Mouse (Mus musculus): ENCODE data around the gene Ccdc167. TPM values are rescaled to one million over a fixed set of nuclear protein-coding genes. Genes with fewer than 3 reads are reported as not detected.

Gene Ccdc167
- polyA plus RNA-seq, 1 experiment from 2014 or later: 9.6 TPM

DNA sequence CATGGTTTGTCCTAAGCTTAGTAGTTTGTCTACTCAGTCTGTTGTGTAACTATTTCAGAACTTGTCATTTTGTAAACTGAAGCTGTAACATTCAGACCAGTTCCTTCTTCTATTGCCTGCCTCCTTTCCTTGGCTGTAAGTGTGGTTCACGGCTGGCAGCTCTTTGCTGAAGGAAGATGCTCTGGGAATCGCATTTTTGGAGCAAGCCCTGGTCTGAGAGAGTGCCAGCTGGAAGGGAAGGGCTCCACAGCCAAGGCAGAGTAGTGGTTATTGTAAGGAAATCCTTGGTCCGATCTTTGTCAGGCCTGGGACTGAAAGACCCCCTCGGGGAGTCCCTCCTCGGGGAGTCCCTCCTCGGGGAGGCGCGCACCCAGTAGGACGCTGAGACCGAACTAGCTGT, 28.2 kb downstream of the Ccdc167 start:
- ChIA-PET CTCF (no interaction called here), POLR2A (interaction anchor here (1.5 kb wide), 1 partner anchor 9 kb away, joined by 5 read pairs; no protein-coding TSS in a partner anchor)
- no peaks in the 10 kb centered on the region for H3K27me3 ChIP-seq
- ATAC-seq: no peak
- in situ Hi-C loops (cut with MboI; ENCODE audit: low pct_unique_long_range_greater_than_20kb): no loop called here
- DNase-seq (ENCODE audit: low read depth, low spot score): no peak
- no peak for TF ChIP-seq CTCF (IDR thresholded peaks at IDR 0.05)

GRCm38 (mm10) chr17:29687373-29687772, 29.5 kb downstream of the Ccdc167 start:
- POLR2A ChIA-PET: interaction anchor here (1.0 kb wide), 1 partner anchor 15 kb away, joined by 3 read pairs; no protein-coding TSS in a partner anchor
- TF ChIP-seq CTCF (IDR thresholded peaks at IDR 0.05): no peak
- ATAC-seq: no peak
- CTCF ChIA-PET: interaction anchor here (0.6 to 0.8 kb wide), 2 partner anchors 9 to 16 kb away, joined by 3 read pairs; no protein-coding TSS in a partner anchor
- no peak for DNase-seq (ENCODE audit: low read depth, low spot score)
- H3K27me3 ChIP-seq: no peaks in the 10 kb centered on the region
- in situ Hi-C loops (cut with MboI; ENCODE audit: low pct_unique_long_range_greater_than_20kb): no loop called here

GRCm38 (mm10) chr17:29686771-29687170, 30.1 kb downstream of the Ccdc167 start:
- in situ Hi-C loops (cut with MboI; ENCODE audit: low pct_unique_long_range_greater_than_20kb): no loop called here
- POLR2A ChIA-PET: interaction anchor here (1.0 kb wide), 1 partner anchor 15 kb away, joined by 3 read pairs; no protein-coding TSS in a partner anchor

GRCm38 (mm10) chr17:29684275-29684674, 32.6 kb downstream of the Ccdc167 start:
- POLR2A ChIA-PET: no interaction called here
- CTCF ChIA-PET: no interaction called here
- no peaks in the 10 kb centered on the region for H3K27me3 ChIP-seq
- TF ChIP-seq CTCF (IDR thresholded peaks at IDR 0.05): no peak
- in situ Hi-C loops (cut with MboI; ENCODE audit: low pct_unique_long_range_greater_than_20kb): no loop called here
- DNase-seq (ENCODE audit: low read depth, low spot score): no peak
- no peak for ATAC-seq

More at GRCm38 (mm10) chr17:29686771-29687170, 30.1 kb downstream of the Ccdc167 start:
- TF ChIP-seq CTCF (IDR thresholded peaks at IDR 0.05): no peak
- ATAC-seq: no peak
- H3K27me3 ChIP-seq: no peaks in the 10 kb centered on the region
- DNase-seq (ENCODE audit: low read depth, low spot score): no peak
- CTCF ChIA-PET: interaction anchor here (0.6 to 0.9 kb wide), 3 partner anchors 9 to 30 kb away, joined by 3 read pairs; partner anchors contain the start of gene Ccdc167

DNA sequence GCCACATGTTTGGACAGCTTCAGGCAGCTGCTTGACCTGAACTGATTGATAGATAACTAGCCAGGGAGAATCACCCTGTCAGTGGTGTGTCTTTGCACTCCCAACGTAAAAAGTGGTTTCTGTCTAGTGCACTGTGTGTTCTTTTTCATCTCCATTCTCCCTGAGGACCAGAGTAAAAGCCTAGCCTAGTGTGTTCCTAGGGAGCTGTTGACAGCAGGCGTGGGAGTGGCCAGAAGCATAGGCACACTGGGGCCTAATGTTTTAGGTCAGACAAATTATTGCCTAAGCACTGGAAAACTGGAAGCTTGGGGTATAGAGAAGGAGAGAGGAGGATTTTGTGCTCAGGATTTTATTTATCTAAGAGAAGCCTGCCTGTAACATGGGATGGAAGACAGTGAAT, 33.7 kb downstream of the Ccdc167 start:
- no peak for DNase-seq (ENCODE audit: low read depth, low spot score)
- H3K27me3 ChIP-seq: no peaks in the 10 kb centered on the region
- TF ChIP-seq CTCF (IDR thresholded peaks at IDR 0.05): no peak
- ATAC-seq: no peak
- ChIA-PET POLR2A (interaction anchor here (0.7 kb wide), 1 partner anchor 203 kb away, joined by 3 read pairs; no protein-coding TSS in a partner anchor), CTCF (interaction anchor here (1.3 kb wide), 1 partner anchor 21 kb away, joined by 4 read pairs; no protein-coding TSS in a partner anchor)
- in situ Hi-C loops (cut with MboI; ENCODE audit: low pct_unique_long_range_greater_than_20kb): no loop called here

DNA sequence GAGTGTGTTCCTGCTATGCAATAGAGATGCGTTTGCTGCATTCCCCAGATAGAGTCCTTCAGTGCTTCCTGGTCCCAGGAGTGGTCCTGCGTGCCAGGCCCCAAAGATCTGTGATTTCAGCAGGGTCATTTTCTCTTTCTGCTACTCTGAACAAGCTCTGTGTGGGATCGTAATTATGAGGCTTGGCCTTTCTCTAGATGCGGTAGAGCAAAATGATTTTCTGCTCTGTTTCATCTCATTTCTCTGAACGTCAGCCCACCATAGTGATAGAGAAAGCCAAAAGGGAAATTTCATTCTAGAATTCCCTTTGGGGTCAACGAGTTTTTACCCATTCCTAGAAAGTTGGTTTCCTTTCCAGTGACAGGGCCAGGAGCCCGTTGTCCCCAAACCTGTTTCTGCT, 34.6 kb downstream of the Ccdc167 start:
- TF ChIP-seq CTCF (IDR thresholded peaks at IDR 0.05): no peak
- DNase-seq (ENCODE audit: low read depth, low spot score): no peak
- in situ Hi-C loops (cut with MboI; ENCODE audit: low pct_unique_long_range_greater_than_20kb): no loop called here
- CTCF ChIA-PET: interaction anchor here (1.3 kb wide), 1 partner anchor 22 kb away, joined by 4 read pairs; no protein-coding TSS in a partner anchor
- no peaks in the 10 kb centered on the region for H3K27me3 ChIP-seq
- POLR2A ChIA-PET: interaction anchor here (0.5 kb wide), 1 partner anchor 145 kb away, joined by 3 read pairs; no protein-coding TSS in a partner anchor
- no peak for ATAC-seq

DNA sequence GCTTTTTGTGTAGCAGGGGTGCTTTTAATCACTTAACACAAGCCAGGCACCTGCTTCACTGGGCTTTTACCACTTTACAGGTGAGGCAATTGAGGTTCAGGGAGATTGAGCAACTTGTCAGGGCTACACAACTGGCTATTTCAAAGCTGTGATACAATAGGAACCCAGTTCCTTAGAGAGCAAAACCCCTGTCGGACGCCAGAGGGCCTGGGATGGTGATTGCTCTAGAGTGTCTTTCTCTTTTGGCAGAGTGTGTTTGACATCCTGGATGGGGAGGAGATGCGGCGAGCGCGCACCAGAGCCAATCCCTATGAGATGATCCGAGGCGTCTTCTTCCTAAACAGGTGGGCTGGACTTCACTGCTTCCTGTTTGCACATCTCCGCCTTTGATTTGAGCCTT, 35.2 kb downstream of the Ccdc167 start:
- no peak for DNase-seq (ENCODE audit: low read depth, low spot score)
- in situ Hi-C loops (cut with MboI; ENCODE audit: low pct_unique_long_range_greater_than_20kb): no loop called here
- ChIA-PET POLR2A (interaction anchor here (0.5 kb wide), 1 partner anchor 145 kb away, joined by 3 read pairs; no protein-coding TSS in a partner anchor), CTCF (no interaction called here)
- TF ChIP-seq CTCF (IDR thresholded peaks at IDR 0.05): no peak
- ATAC-seq: no peak
- H3K27me3 ChIP-seq: no peaks in the 10 kb centered on the region

GRCm38 (mm10) chr17:29680921-29681320, 35.9 kb downstream of the Ccdc167 start:
- no peaks in the 10 kb centered on the region for H3K27me3 ChIP-seq
- CTCF ChIA-PET: no interaction called here
- ATAC-seq (no peak), DNase-seq (ENCODE audit: low read depth, low spot score) (no peak)
- POLR2A ChIA-PET: interaction anchor here (1.9 kb wide), 1 partner anchor 8 kb away, joined by 5 read pairs; no protein-coding TSS in a partner anchor
- in situ Hi-C loops (cut with MboI; ENCODE audit: low pct_unique_long_range_greater_than_20kb): no loop called here
- no peak for TF ChIP-seq CTCF (IDR thresholded peaks at IDR 0.05)

- in situ Hi-C loops (cut with MboI; ENCODE audit: low pct_unique_long_range_greater_than_20kb): no loop called here
- DNase-seq (ENCODE audit: low read depth, low spot score) (no peak), ATAC-seq (no peak)
- no peaks in the 10 kb centered on the region for H3K27me3 ChIP-seq
- TF ChIP-seq CTCF (IDR thresholded peaks at IDR 0.05): no peak
- CTCF ChIA-PET: no interaction called here
- POLR2A ChIA-PET: interaction anchor here (1.9 kb wide), 1 partner anchor 9 kb away, joined by 5 read pairs; no protein-coding TSS in a partner anchor
Measured at GRCm38 (mm10) chr17:29680174-29680573, 36.7 kb downstream of the Ccdc167 start.

GRCm38 (mm10) chr17:29679038-29679767, 37.6 kb downstream of the Ccdc167 start:
- DNase-seq (ENCODE audit: low read depth, low spot score): no peak

GRCm38 (mm10) chr17:29678526-29678925, 38.3 kb downstream of the Ccdc167 start:
- CTCF ChIA-PET: no interaction called here
- POLR2A ChIA-PET: no interaction called here
- no peaks in the 10 kb centered on the region for H3K27me3 ChIP-seq
- ATAC-seq: no peak
- in situ Hi-C loops (cut with MboI; ENCODE audit: low pct_unique_long_range_greater_than_20kb): no loop called here
- DNase-seq (ENCODE audit: low read depth, low spot score): no peak
- no peak for TF ChIP-seq CTCF (IDR thresholded peaks at IDR 0.05)

More at GRCm38 (mm10) chr17:29679038-29679767, 37.6 kb downstream of the Ccdc167 start:
- CTCF ChIA-PET: no interaction called here
- POLR2A ChIA-PET: interaction anchor here (0.7 to 1.9 kb wide), 2 partner anchors 10 to 19 kb away, joined by 3 to 5 read pairs; no protein-coding TSS in a partner anchor
- no peak for ATAC-seq
- no peaks in the 10 kb centered on the region for H3K27me3 ChIP-seq
- in situ Hi-C loops (cut with MboI; ENCODE audit: low pct_unique_long_range_greater_than_20kb): no loop called here
- TF ChIP-seq CTCF (IDR thresholded peaks at IDR 0.05): no peak

Data from Patski (cell line).